Mouse (Mus musculus): ENCODE results near the gene Pcgf3.
"Not testable (repeated sequence)": the region's sequence is repeated elsewhere in the genome, so short reads cannot be mapped to it uniquely, and the experiment has no call there.

Gene Pcgf3

DNA sequence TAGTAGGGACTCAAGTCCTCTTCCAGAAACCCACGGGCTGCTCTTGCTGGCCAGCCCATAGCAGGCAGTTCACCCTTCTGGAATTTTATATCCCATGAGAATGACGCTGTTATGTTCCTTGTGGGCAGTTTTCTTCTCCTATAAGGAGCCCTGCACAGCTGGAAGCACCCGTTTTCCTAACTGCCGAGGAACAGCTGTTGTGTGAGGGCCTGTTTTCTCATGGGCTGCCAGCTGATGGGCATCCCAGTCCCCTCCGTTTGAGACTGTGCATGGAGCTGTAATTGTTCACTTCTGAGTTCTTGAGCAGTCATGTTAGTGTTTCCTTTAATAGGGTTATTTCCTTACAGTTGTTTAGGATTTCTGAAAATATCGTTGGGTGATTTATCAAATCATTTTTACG lies 8.6 kb downstream of the Pcgf3 start:
- no peak for DNase-seq (ENCODE audit: low spot score in 2 of 2)

DNA sequence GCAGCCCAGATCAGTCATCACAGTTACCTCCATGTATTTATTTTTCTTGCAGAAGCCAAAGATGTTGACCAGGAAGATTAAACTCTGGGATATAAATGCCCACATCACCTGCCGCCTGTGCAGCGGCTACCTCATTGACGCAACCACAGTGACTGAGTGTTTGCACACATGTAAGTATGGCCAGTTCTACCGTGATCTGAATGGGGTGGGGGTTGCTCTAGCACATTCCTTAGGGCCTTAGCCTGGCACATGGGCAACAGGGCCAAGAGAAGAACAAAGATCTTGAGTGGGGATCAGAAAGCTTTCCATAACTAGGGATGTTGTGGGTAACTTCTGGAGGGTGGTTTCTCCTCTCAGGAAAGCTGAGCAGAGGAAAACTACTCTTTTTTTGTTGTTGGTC lies 12.7 kb downstream of the Pcgf3 start:
- DNase-seq (ENCODE audit: low spot score in 2 of 2) = no peak

DNA sequence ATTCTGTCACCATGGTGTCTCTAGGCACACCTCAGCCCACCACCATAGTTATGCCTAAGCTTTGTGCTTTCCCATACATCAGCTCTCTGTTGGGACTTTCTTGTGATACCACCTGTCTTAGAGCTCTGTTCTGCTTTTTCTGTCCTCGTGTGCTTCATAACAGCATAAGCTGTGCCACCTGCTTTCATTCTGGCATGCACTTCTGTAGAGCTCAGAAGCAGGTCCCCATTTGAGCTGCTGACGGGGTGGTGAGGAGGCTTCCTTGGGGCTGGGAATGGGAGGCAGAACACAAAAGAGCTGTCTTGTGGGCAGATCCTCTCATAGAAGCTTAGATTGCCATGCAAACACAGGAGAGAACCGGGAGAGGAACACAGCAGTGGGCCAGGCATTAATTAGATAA lies 14.9 kb downstream of the Pcgf3 start:
- DNase-seq (ENCODE audit: low spot score in 2 of 2) = no peak

DNA sequence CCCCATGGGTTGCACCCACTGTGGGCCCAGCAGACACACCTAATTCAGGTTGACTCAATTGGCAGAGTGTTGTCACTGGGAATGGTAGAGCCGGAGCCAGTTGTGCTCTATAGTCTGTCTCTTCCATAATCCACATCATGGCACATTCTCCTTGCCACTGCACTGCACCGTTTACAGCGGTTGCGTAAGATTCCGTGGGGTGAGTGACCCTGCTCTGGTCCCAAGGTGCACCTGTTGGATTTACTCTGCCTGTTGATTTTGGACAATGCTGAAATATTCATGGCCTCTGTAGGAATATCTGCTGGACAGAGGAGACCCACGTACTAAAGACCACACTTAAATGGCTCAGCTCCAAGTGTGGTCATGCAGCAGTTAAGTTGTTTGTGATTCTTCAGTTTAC lies 22.0 kb downstream of the Pcgf3 start:
- no peak for DNase-seq (ENCODE audit: low spot score in 2 of 2)

DNA sequence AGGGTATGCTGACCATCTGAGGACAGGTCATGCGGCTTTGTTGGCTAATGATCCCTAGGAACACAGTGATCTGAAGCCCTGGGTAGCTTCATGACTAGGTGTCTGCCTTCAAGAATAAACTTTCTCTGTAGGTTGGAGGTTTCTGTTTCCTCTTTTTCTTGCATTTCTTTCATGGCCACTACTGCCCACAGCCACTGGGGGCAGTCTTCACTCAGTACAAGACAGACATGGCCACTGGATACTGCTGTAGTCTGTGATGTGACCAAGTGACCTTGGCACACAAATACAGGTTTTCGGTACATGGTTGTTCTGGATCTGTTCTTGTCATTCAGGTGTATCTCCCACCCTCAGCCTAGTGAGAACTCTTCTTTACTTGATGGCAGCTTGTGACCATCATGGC lies 24.2 kb downstream of the Pcgf3 start:
- no peak for DNase-seq (ENCODE audit: low spot score in 2 of 2)

DNA sequence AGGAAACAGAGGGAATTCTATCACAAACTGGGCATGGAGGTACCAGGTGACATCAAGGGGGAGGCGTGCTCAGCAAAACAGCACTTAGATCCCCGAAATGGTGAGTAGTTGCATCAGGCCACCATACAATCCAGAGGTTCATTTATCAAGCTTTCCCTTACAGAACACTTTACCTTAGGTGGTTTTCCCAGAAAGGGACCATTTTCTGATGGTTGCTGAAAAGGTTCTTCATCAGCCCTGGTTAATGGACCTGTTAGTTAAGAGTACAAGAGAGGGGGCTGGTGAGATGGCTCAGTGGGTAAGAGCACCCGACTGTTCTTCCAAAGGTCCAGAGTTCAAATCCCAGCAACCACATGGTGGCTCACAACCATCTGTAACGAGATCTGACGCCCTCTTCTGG lies 25.1 kb downstream of the Pcgf3 start:
- not testable (repeated sequence) for DNase-seq (ENCODE audit: low spot score in 2 of 2)

DNA sequence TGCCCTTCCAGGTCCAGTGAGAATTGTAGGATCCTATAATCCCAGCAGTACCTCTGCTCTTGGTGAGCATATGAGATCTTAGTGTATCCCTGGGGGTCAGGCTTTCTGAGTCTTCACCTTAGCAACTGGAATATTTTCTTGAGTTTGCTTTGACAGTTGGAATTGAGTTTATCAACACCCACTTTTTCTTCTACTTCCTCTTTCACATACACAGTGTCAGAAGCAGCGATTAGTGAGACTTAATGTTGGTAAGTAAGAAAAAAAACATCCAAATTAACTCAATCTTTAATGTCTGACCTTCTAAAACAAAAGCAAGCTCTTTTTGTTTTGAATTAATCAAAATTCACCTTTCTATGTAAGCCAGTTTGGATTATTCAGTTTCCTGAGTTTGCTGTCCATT lies 40.5 kb downstream of the Pcgf3 start:
- DNase-seq (ENCODE audit: low spot score in 2 of 2) = no peak

DNA sequence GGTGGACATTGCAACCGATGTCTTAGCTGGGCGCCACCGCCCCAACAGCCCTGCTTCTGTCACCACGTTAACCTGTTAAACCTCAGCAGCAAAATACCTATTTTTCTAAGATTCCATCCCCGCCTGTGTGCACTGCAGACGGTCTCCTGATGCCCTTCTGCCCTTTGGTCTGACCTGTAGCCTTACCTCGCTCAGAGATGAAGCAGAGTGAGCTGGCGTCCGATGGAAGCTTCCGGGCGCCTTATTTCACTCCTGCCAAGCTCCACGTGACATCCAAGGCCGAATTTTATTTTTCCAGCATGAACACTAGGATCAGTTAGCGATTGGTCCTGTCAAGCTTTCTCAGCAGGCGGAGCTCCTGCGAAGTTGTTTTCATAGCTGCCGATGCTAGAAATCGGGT lies 41.3 kb downstream of the Pcgf3 start:
- no peak for DNase-seq (ENCODE audit: low spot score in 2 of 2)

DNA sequence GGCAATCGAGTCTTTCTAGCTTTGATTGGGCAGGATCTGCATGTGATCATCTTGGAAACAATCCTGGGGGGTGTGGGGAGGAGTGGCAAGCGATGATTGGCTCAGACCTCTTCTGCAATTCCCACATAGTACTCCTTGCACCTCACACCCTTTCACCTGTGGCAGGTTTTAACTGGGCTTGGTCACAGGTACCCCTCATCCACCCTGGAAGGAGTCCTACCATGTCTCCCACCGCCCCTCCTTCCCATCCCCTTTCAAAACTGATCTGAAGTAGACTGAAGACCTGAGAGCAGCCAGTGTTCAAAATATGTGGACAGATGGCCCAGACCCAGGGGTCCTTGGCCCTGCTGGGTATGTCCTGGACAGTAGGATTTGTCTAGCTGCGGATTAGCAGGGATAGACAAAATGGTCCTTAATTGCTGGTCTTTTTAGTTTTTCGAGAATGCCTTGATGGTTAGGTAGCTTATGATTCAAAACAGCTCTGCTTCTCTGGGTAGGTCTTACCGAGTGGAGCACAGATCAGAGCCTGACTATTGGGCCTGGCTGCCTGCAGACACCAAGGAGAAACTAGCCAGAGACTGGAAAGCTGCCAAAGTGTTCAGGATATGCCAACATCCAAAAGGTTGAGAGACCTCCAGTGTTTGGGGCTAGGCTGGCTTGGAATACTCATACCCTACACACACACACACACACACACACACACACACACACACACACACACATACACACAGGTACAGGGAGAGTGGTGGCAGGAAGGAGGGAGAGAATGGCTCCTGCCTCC lies 54.7 kb downstream of the Pcgf3 start:
- no peak for DNase-seq (ENCODE audit: low spot score in 2 of 2)

DNA sequence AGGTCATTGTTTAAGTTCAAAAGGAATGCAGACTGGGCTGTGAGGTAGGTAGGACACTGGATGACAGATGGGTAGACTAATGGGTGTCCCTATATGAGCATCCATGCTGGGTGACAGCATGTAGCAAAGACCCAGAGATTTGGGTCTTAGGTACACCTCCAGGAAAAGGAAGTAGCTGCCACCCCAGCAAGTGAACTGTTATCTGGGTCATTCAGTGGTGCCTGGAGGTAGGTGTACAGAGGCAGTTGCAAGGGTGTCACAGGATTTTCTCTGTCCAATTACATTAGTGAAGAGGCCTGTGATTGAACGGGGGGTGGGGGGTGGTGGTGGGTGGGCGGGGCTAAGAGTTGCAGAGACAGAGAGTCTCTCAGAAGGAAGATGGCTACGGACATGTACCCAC lies 55.6 kb downstream of the Pcgf3 start:
- no peak for DNase-seq (ENCODE audit: low spot score in 2 of 2)

DNA sequence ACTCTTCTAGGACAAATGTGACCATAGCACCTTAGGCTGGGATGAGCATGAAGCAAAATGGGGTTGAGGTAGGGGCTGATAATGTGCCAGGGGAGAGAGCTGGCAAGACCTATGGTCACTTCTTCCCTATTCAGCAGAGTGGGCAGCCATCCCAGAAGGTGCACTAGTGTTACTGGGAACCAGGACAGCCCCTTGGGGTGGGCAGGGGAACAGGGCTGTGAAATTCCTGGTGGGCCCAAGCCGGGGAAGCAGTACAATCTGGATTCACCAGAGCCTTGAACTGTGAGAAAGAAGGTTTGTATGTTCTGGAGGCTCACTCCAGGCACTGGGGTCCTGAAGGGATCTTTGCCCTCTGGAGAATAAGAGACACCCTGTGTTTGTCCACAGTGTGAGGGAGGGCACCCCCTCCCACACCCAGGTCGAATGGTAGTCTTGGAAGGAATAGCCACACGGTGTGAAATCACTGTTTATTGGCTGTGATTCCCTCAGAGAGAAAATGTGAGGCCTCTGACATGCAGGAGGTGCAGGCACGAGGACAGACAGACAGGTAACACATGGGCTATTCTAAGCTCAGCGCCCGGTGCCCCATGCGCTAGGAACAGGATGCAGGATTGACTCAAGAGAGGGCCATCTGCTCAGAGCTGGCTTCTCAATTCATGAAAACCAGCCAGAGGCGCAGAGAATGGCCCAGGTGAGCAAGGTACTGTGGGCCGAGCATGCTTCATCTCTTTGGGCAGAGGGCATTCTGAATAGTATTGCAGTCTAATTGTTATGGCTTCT lies 57.3 kb downstream of the Pcgf3 start:
- DNase-seq (ENCODE audit: low spot score in 2 of 2) = no peak

DNA sequence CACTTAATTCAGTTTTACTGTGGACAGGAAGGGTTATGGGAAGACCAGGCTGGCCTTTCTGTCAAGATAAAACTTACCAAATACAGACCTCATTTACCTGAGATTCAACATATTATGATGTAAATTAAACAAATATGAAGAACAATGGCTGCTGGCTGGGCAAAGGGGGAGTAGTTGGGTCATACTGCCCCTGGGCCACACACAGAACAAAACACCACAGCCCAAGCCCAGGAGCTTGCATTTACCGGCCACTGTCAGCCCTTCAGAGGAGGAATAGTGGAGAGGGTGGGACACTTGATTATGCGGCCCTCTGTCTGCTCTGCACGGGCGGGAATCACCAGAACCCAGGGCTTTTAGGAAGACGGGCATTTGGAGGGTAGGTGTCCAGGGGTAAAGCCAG lies 57.9 kb downstream of the Pcgf3 start:
- DNase-seq (ENCODE audit: low spot score in 2 of 2) = no peak

DNA sequence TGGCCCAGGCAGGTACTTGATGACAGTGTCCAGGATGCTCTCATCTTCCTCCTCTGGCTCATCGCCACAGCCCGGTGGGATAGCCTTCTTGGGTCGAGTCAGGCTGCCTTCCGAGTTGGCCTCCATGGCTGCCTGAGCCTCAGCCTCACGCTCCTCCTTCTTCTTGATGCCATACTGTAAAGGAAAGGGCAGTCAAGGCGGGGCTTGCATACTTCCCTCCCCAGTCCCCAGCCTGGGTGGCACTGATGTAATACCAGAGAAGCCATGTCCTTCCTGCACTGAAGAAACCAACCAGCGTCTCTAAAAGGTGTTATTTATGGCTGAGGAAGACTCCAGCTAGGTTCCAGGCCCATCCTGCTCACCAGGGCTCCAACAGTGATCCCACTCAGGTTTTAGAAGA lies 59.1 kb downstream of the Pcgf3 start:
- no peak for DNase-seq (ENCODE audit: low spot score in 2 of 2)

DNA sequence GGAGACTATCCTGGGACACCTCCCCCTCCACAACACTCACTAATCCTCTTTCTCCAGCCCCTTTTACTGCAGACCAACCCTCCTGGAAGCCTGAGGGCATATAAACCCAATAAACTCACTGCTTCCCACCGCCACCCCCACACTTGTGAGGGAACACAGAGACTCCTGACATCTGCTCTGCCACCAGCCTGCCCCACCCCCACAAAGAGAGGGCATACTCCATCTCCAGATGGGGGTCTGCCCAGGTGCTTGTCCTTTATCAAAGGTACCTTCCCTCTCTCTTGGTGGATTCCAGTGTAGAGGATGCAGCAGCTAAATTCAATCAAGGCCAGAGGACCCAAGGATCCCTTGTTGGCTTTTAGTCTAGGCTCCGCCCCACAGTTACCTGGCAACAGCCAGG lies 60.0 kb downstream of the Pcgf3 start:
- DNase-seq (ENCODE audit: low spot score in 2 of 2) = no peak

DNA sequence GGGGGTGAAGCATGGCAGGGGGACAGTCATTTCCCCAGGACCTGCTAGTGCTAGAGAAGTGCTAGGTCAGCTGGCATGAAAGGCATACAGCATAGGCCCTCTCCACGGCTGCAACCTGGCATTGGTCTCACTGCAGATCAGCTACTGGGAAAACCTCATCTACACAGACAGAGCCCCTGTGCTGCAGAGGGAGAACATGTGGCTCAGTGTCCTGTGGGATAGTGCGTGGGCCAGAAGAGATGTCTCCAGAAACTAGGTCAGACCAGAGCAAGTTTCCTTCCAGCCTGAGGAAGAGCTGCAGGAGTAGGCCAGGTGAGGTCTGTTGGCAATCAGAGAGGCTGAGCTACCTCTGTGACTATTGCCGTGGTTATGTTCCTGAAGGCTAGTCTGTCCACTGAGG lies 60.9 kb downstream of the Pcgf3 start:
- no peak for DNase-seq (ENCODE audit: low spot score in 2 of 2)

DNA sequence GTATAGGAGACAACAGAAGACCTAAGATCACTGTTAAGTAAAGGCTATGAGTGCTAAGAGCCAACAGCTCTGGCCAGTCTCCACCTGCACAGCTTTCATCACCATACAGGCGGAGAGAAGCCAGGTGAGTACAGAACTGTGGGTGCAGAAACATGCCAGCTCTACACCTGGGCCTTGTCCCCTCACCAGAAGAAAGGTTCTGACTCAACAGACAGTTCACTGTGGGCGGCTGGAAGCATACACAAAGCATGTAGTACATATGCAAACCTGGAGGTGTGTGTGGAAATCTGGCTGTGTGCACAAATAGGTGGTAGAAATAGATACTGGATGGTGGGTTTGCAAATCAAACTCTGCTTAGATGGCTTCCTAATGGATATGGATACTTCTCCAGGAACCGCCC lies 61.6 kb downstream of the Pcgf3 start:
- no peak for DNase-seq (ENCODE audit: low spot score in 2 of 2)

DNA sequence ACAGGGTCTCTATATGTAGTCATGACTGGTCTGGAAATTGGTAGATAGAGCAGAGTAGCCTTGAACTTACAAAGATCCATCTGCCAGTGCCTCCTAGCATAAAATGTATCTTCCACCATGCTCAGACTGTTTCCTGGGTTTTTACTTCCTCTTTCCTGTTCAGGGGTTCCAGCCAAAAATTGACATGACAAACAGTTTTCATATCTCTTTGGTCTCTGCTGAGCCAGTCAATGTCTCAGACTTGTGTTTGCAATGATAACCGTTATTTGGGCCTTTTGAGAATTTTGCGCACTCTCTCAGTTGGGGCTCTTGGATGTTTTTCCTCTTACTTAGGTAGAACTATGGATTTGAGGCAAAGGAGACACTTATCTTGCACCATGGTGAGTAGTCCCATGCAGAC lies 73.2 kb downstream of the Pcgf3 start:
- DNase-seq (ENCODE audit: low spot score in 2 of 2) = no peak

DNA sequence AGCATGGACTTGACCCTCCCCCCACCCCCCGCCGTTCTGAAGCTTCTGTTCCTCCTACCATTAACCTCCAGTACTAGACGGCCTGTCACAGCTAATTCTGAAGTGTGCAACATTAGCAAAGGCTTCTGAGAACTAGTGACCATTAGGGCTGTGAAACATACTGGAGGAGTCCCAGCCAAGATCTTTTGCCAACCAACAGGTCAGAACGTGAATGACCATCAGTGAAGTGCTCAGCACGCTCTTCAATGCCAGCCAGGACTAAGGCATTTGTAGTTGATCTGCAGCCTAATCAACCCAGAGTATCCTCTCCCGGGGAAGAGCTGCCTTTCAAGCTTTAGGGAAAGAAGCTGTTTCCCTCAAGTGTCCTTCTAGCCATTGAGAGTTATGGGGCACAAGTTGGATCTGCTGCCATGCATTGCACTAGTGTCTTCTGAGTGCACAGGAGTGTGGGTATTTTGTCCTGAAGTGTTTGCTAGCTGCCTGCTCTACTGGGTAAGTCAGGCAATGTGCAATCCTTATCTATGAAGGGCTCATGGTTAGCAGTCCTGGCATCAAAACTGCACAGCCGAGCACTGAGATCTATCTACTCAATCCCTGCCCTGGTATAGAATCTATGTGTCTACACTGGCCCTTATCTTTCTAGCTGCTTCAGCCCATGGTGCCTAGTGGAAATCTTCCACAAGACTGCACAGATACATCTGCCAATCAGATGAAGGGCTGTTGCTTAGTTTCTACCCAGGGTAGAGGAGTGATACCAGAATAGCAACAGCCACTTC lies 82.7 kb downstream of the Pcgf3 start:
- DNase-seq (ENCODE audit: low spot score in 2 of 2) = no peak

DNA sequence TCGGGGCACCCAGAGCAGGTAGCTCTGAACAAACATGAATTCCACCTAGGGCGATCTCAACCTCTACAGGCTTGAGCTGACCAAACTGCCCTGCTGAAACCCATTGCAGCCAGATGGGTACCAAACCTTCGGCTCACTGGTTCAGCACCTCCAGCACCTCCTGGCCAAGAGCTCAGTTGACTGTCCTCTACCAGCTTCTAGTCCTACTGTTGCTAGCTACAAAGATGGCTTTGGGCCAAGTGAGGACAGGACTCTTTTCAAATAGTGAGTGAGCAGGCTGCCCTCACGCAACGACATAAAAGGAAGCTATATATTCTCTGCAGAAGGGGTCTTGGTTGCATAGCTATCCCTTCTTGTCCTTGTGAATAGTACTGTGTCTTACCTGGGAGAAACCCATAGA lies 86.6 kb downstream of the Pcgf3 start:
- no peak for DNase-seq (ENCODE audit: low spot score in 2 of 2)

DNA sequence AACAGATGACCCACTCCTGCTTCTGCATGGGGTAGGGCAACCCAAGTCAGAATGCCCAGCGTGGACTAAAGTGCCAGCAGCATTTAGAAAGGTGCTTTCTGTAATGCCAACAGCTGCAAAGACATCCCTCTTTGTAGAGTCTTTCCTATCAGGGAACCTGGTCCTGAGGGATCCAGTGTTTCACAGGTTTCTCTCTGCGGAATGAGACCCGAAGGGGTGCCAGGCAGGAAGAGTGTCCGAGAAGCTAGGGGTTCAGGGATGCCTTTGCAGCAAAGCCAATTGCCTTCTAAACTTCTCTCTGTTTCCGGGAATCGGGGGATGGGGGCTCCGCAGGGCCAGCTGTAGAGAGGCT lies 88.1 kb downstream of the Pcgf3 start:
- no peak for DNase-seq (ENCODE audit: low spot score in 2 of 2)

DNA sequence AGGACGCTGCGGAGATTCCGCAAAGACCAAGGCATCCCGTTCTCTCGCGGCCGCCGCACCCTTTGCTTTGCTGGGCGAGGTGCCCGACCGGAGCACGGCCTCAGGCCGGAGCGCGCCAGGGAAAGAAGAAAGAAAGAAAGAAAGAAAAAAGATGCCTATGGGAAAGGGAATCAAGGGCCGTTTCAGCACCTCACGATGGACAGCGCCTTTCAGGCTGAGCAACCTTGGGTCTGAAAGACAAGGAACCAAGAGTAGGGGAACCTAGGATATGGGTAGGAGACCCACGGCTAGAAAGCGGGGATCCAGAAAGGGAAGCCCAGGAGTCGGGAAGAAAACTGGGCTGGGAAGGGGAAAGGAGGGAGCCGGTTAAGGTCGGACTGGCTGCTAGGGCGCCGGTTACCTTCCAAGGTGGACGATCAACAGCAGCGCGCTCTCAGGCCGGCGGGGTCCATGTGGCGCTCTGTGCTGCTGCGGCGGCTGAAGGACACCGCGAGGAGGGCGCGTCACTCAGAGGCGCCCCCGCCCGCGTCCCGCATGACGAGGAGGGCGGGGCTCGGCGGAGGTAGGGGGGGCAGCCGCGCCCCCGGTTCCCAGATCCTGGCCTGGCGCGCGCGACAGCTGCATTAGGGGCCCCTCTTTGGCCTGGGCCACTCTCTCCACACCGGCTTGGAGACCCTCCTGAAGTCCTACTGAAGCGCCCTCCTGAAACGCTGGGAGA lies 88.6 kb downstream of the Pcgf3 start, which contains the start of gene Cplx1:
Cplx1 (minus strand) TSS at position 536 of the 718 bp plus-strand sequence.
- peak in 1 of 2 experiments; percentile 24 for DNase-seq (ENCODE audit: low spot score in 2 of 2)

DNA sequence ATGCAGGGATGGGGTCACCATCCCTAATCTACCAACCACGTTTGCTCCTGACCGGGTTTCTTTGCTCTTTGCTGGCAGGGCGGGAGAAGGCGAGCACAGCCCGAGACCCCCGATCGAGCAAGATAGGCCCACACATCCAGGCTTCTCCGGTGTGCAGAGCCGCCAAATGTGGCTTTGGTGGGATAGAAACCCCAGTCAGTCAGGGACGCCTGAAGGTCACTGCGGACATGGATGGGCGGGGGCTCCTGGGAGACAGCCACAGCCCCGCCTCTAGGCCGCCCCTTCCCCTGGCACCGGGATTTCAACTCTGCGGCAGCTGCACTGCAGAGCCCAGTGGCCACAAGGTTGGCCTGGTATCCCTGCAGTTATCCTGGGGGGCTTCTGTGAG lies 89.2 kb downstream of the Pcgf3 start:
- no peak for DNase-seq (ENCODE audit: low spot score in 2 of 2)
